Mouse (Mus musculus): ENCODE data around the gene Srpk2.

- TF ChIP-seq POLR2A (IDR thresholded peaks at IDR 0.05; ENCODE audit: low read depth, low read length) (no peak), CTCF (IDR thresholded peaks at IDR 0.05; ENCODE audit: borderline replicate concordance, insufficient read depth, low read length) (no peak)
Observed at GRCm38 (mm10) chr5:23464743-23465142, 219.7 kb downstream of the Srpk2 start.

All from embryonic fibroblast, embryonic 13.5 days (primary cell).